Mouse (Mus musculus) liver, embryonic 14.5 days (tissue): ENCODE data around the gene Aurkb.

Source experiments
- CTCF ChIP-seq: IDR thresholded peaks from 2 replicates; pipeline ENCODE4 v1.5.1; 2016; ENCODE audit warnings: antibody characterized with exemption, low read depth, control low read depth
- EP300 ChIP-seq: IDR thresholded peaks from 2 replicates; pipeline ENCODE4 v1.6.1; 2016; ENCODE audit warnings: antibody characterized with exemption, low read depth

- TF ChIP-seq CTCF (0 out of 2 replicates have a peak, but pooled peaks have one; percentile 16), EP300 (no peak)
Measured at GRCm38 (mm10) chr11:69008182-69009121, 37.0 kb upstream of the Aurkb start, which contains the start of gene Pfas.
